ENCODE assay signal across 24 mouse cellular contexts in the genomic region with DNA sequence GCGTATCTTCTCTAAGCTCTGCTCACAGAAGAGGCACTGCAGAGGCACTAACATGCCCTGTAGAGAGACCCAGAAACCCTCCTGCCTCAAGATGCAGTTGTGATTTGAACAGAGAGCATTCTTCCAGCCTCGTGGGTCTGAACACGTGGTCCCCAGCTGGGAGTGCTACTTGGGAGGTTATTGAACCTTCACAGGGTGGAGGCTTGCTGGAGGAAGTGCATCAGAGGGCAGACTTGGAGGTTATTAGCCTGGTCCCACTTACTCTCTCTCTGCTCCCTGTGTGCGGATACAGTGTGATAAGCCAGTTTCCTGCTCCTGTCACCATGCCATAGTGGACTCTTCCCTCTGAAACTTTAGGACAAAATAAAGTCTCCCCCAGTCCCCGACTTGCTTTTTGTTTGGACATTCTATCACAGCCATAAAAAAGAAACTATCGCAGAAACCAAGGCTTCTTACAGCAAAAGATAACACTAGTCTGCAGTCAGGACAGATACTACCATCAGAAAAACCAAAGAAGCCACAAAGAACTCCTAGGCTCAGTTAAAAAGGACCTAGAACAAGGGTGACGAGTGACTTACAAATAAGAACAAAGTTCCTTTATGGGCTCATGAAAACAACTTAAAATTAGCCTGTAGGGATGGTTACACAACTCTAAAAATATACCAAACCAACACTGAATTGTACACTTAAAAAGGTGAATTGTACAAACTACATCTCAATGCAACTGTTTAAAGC. TPM values are rescaled to one million over a fixed set of nuclear protein-coding genes. Genes with fewer than 3 reads are reported as not detected.
DNase-seq lines count a peak whose midpoint lies in the region; ATAC-seq and TF ChIP-seq lines count a peak whose summit lies in the region.
"Had no signal": no experiment of that assay in that cellular context is flagged by ENCODE, and none has a peak within 500 bp of the region (broad histone marks: within the 10 kb centered on the region; RNA-seq: fewer than 3 reads in every experiment).

No protein-coding gene starts in this region.

- H3K4me3 ChIP-seq in kidney, embryonic 14.5 days (ENCODE audit: low read length) = no peak overlapping the region
- H3K4me3 ChIP-seq in lung, postnatal 0 days (ENCODE audit: low read depth, low read length) = no peak overlapping the region
- H3K4me3 ChIP-seq: embryonic facial prominence, embryonic 12.5 days; erythroblast, embryonic 14.5 days; liver, embryonic 12.5 days; midbrain, embryonic 12.5 days; neural tube, embryonic 13.5 days had no signal

- no peak for TF ChIP-seq EP300 in lung, postnatal 0 days (IDR thresholded peaks at IDR 0.05)

- no peaks in the 10 kb centered on the region for H3K27me3 ChIP-seq in kidney, embryonic 14.5 days (ENCODE audit: control insufficient read depth, insufficient read depth, low read length)
- no peaks in the 10 kb centered on the region for H3K27me3 ChIP-seq in lung, postnatal 0 days (replicated peaks; ENCODE audit: insufficient read depth, low read length)
- H3K27me3 ChIP-seq: embryonic facial prominence, embryonic 12.5 days; liver, embryonic 12.5 days; midbrain, embryonic 12.5 days; neural tube, embryonic 13.5 days had no signal

- H3K27ac ChIP-seq in kidney, embryonic 14.5 days (ENCODE audit: low read depth, low read length) = no peak overlapping the region
- H3K27ac ChIP-seq in lung, postnatal 0 days (ENCODE audit: low read length) = no peak overlapping the region
- H3K27ac ChIP-seq: embryonic facial prominence, embryonic 12.5 days; liver, embryonic 12.5 days; macrophage; midbrain, embryonic 12.5 days; neural tube, embryonic 13.5 days had no signal

- peaks cover 11% of the 10 kb centered on the region; the same call in 1 of the 2 replicates for H3K36me3 ChIP-seq in kidney, embryonic 14.5 days (ENCODE audit: control insufficient read depth, insufficient read depth, low read length)
- no peaks in the 10 kb centered on the region; the same call in 1 of the 2 replicates for H3K36me3 ChIP-seq in lung, postnatal 0 days (ENCODE audit: insufficient read depth, low read length)

- no peak overlapping the region for H3K4me2 ChIP-seq in kidney, embryonic 14.5 days (replicated peaks; ENCODE audit: low read depth, low read length)
- H3K4me2 ChIP-seq in lung, postnatal 0 days (replicated peaks; ENCODE audit: low read depth, low read length) = no peak overlapping the region
- H3K4me2 ChIP-seq: embryonic facial prominence, embryonic 12.5 days; liver, embryonic 12.5 days; midbrain, embryonic 12.5 days; neural tube, embryonic 13.5 days had no signal

- peak; percentile 11 to 40 for DNase-seq in kidney, postnatal 25 days
- peak; percentile 15 for DNase-seq in A20 (ENCODE audit: low read depth, low spot score)
- peak; percentile 76 for DNase-seq in induced T-regulatory cell, adult 2 months (ENCODE audit: low read depth)
- DNase-seq in gastrocnemius, adult 18-20 months (ENCODE audit: low spot score) = no peak
- DNase-seq in lung, postnatal 0 days (ENCODE audit: low spot score) = no peak
- DNase-seq: adrenal gland, postnatal 10 days; cerebellum, postnatal 10 days; gastrocnemius, postnatal 14 days; left cerebral cortex, postnatal 4 days; lung, adult 2 months; spleen, adult 18-20 months; thymus, postnatal 36 days had no signal

- WGBS in kidney, embryonic 14.5 days = 73% methylated on average over 7 of the region's 7 CpGs
- 67% methylated on average over 7 of the region's 7 CpGs for WGBS in lung, postnatal 0 days

- TF ChIP-seq CTCF in lung, postnatal 0 days (IDR thresholded peaks at IDR 0.05) = no peak

- H3K9ac ChIP-seq in kidney, embryonic 14.5 days (ENCODE audit: low read depth, low read length) = no peak overlapping the region
- no peak overlapping the region for H3K9ac ChIP-seq in lung, postnatal 0 days (replicated peaks; ENCODE audit: low read depth)
- H3K9ac ChIP-seq: embryonic facial prominence, embryonic 12.5 days; liver, embryonic 12.5 days; midbrain, embryonic 12.5 days; neural tube, embryonic 13.5 days had no signal

- H3K9me3 ChIP-seq in kidney, embryonic 14.5 days (ENCODE audit: control insufficient read depth, low read length) = no peaks in the 10 kb centered on the region
- no peaks in the 10 kb centered on the region for H3K9me3 ChIP-seq in lung, postnatal 0 days (ENCODE audit: low read length)
- H3K9me3 ChIP-seq: embryonic facial prominence, embryonic 12.5 days; G1E; liver, embryonic 12.5 days; midbrain, embryonic 12.5 days; neural tube, embryonic 13.5 days had no signal

- no peaks in the 10 kb centered on the region for H3K4me1 ChIP-seq in kidney, embryonic 14.5 days (ENCODE audit: control insufficient read depth, insufficient read depth, low read length)
- no peaks in the 10 kb centered on the region for H3K4me1 ChIP-seq in lung, postnatal 0 days (ENCODE audit: insufficient read depth, low read depth, low read length)
- H3K4me1 ChIP-seq: embryonic facial prominence, embryonic 12.5 days; midbrain, embryonic 12.5 days; neural tube, embryonic 13.5 days had no signal

- no peak for ATAC-seq in kidney, embryonic 14.5 days (ENCODE audit: low FRiP score, low TSS enrichment)
- peak; percentile 14 for ATAC-seq in CD4-positive, CD25-positive, alpha-beta regulatory T cell, adult 4 months
- ATAC-seq in erythroid progenitor cell, adult 5-6 weeks (replicated peaks; ENCODE audit: low FRiP score, poor library complexity, severe bottlenecking) = no peak
- no peak for ATAC-seq in lung, postnatal 0 days
- ATAC-seq: forebrain, embryonic 14.5 days; hindbrain, embryonic 16.5 days; liver, embryonic 12.5 days had no signal

RNA-seq across cellular contexts. Expression of a gene that starts 17.3 kb away (rescaled TPM):
- polyA plus RNA-seq in kidney, embryonic 14.5 days (2014; fragmentation: Nextera tagmentation; extraction: Ambion mirVana) = 16.6 and 26.8 TPM in 2 replicates
- polyA plus RNA-seq in CD4-positive, CD25-positive, alpha-beta regulatory T cell, adult 4 months (2017; shearing (Covaris generic)) = 1 to 10 TPM; 4.2 to 4.3 TPM
- total RNA-seq in erythroid progenitor cell, adult 5-6 weeks (2015; ENCODE audit: low replicate concordance) = 2.9 and 5.4 TPM in 2 replicates
- 7.2 and 9.2 TPM in 2 replicates for total RNA-seq in erythroid progenitor cell, adult 5-6 weeks (2017; ENCODE audit: low replicate concordance)
- 1 to 10 TPM; 8.4 to 10.0 TPM for total RNA-seq in gastrocnemius, adult 18-20 months (2021)
- 33.4 and 33.9 TPM in 2 replicates for polyA plus RNA-seq in lung, postnatal 0 days (2015; fragmentation: Nextera tagmentation; extraction: Ambion mirVana)

RNA-seq across cellular contexts. Expression of a gene that starts 44.8 kb away (rescaled TPM):
- 13.8 and 22.4 TPM in 2 replicates for polyA plus RNA-seq in kidney, embryonic 14.5 days (2014; fragmentation: Nextera tagmentation; extraction: Ambion mirVana)
- 10 to 100 TPM; 15.1 to 24.4 TPM for polyA plus RNA-seq in CD4-positive, CD25-positive, alpha-beta regulatory T cell, adult 4 months (2017; shearing (Covaris generic))
- total RNA-seq in erythroid progenitor cell, adult 5-6 weeks (2015; ENCODE audit: low replicate concordance) = 4.6 and 8.6 TPM in 2 replicates
- 5.3 and 13.0 TPM in 2 replicates for total RNA-seq in erythroid progenitor cell, adult 5-6 weeks (2017; ENCODE audit: low replicate concordance)
- total RNA-seq in gastrocnemius, adult 18-20 months (2021) = 10 to 100 TPM; 15.1 to 20.0 TPM
- polyA plus RNA-seq in lung, postnatal 0 days (2015; fragmentation: Nextera tagmentation; extraction: Ambion mirVana) = 9.2 and 11.6 TPM in 2 replicates

Comparison
In these comparisons a context has a peak if more than half of its experiments do, and no peak if none do; other contexts are left out.
1. DNase-seq: peak in kidney, postnatal 25 days (2 of 2), A20 (single experiment) and induced T-regulatory cell, adult 2 months (single experiment); none in gastrocnemius, adult 18-20 months (single experiment) and lung, postnatal 0 days (single experiment).